Mouse (Mus musculus): Measurements from ENCODE around the gene Gm13288. TPM values are rescaled to one million over a fixed set of nuclear protein-coding genes. Genes with fewer than 3 reads are reported as not detected.
"Not testable (repeated sequence)": the region's sequence is repeated elsewhere in the genome, so short reads cannot be mapped to it uniquely, and the experiment has no call there.

Gene Gm13288
- total RNA-seq, 1 experiment: not detected

DNA sequence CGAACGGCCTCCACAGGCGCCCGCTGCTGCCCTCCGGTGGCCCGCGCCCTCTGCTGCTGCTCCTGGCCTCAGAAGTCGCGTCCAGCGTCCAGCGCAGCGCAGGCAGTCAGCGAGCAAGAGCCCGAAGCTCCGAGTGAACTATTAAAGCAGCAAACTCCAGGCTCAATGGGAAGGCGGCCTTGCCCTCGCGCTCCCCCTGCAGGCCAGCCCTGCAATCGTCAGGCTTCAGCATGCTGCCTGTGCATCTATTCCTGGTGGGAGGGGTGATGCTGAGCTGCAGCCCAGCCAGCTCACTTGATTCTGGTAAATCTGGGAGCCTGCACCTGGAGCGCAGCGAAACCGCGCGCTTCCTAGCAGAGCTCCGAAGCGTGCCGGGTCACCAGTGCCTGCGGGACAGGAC lies 16.9 kb upstream of the Gm13288 start, which contains the start of gene Gm13277:
TSS of gene Gm13277 (plus strand) at position 231 of the 400 bp plus-strand sequence.
- DNase-seq (ENCODE audit: low read depth, low spot score); H3K4me1 ChIP-seq (ENCODE audit: control insufficient read depth in 2 of 2, insufficient read depth in 2 of 2, low read length in 2 of 2, poor library complexity in 1 of 2); H3K4me3 ChIP-seq (ENCODE audit: insufficient read depth in 1 of 2, low read depth in 1 of 2, low read length in 2 of 2, poor library complexity in 1 of 2, severe bottlenecking in 1 of 2); H3K27ac ChIP-seq (ENCODE audit: insufficient read depth, low read depth, low read length, poor library complexity, severe bottlenecking); H3K9ac ChIP-seq (ENCODE audit: insufficient read depth, low read depth, low read length, poor library complexity, severe bottlenecking); in situ Hi-C loops (cut with MboI; ENCODE audit: low sequenced_read_pairs in 2 of 2, unreplicated experiment in 2 of 2); H3K36me3 ChIP-seq (ENCODE audit: control insufficient read depth, insufficient read depth, low read length, poor library complexity, severe bottlenecking); H3K9me3 ChIP-seq (ENCODE audit: control insufficient read depth, insufficient read depth, low read depth, low read length): not testable (repeated sequence)

GRCm38 (mm10) chr4:88791250-88791649 lies 14.1 kb upstream of the Gm13288 start, which contains the start of gene Gm13278:
TSS of gene Gm13278 (plus strand) at chr4:88791550.
- H3K9ac ChIP-seq (ENCODE audit: insufficient read depth, low read depth, low read length, poor library complexity, severe bottlenecking); H3K4me3 ChIP-seq (ENCODE audit: insufficient read depth in 1 of 2, low read depth in 1 of 2, low read length in 2 of 2, poor library complexity in 1 of 2, severe bottlenecking in 1 of 2); DNase-seq (ENCODE audit: low read depth, low spot score); H3K9me3 ChIP-seq (ENCODE audit: control insufficient read depth, insufficient read depth, low read depth, low read length); H3K4me1 ChIP-seq (ENCODE audit: control insufficient read depth in 2 of 2, insufficient read depth in 2 of 2, low read length in 2 of 2, poor library complexity in 1 of 2); H3K27ac ChIP-seq (ENCODE audit: insufficient read depth, low read depth, low read length, poor library complexity, severe bottlenecking); H3K36me3 ChIP-seq (ENCODE audit: control insufficient read depth, insufficient read depth, low read length, poor library complexity, severe bottlenecking); in situ Hi-C loops (cut with MboI; ENCODE audit: low sequenced_read_pairs in 2 of 2, unreplicated experiment in 2 of 2): not testable (repeated sequence)

DNA sequence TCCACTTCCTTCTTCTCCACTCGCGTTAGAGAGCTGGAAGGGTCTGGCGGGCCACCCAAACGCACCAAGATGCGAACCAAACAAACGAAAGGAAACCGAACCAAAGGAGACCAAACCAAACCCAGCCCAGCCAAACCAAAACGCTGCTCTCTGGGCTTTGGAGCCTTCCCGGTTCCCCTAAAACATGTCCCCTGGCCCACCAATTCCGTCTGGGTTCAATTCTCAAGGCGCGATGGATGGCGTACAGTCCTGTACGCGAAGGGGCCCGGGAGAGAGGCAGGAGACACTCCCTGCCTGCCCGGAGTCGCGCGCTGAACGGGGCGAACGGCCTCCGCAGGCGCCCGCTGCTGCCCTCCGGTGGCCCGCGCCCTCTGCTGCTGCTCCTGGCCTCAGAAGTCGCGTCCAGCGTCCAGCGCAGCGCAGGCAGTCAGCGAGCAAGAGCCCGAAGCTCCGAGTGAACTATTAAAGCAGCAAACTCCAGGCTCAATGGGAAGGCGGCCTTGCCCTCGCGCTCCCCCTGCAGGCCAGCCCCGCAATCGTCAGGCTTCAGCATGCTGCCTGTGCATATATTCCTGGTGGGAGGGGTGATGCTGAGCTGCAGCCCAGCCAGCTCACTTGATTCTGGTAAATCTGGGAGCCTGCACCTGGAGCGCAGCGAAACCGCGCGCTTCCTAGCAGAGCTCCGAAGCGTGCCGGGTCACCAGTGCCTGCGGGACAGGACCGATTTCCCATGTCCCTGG lies 11.2 kb upstream of the Gm13288 start, which contains the start of gene Gm13275:
TSS of gene Gm13275 (plus strand) at position 552 of the 740 bp plus-strand sequence.
- H3K4me1 ChIP-seq (ENCODE audit: control insufficient read depth in 2 of 2, insufficient read depth in 2 of 2, low read length in 2 of 2, poor library complexity in 1 of 2); in situ Hi-C loops (cut with MboI; ENCODE audit: low sequenced_read_pairs in 2 of 2, unreplicated experiment in 2 of 2); H3K4me3 ChIP-seq (ENCODE audit: insufficient read depth in 1 of 2, low read depth in 1 of 2, low read length in 2 of 2, poor library complexity in 1 of 2, severe bottlenecking in 1 of 2); DNase-seq (ENCODE audit: low read depth, low spot score); H3K9ac ChIP-seq (ENCODE audit: insufficient read depth, low read depth, low read length, poor library complexity, severe bottlenecking); H3K36me3 ChIP-seq (ENCODE audit: control insufficient read depth, insufficient read depth, low read length, poor library complexity, severe bottlenecking); H3K9me3 ChIP-seq (ENCODE audit: control insufficient read depth, insufficient read depth, low read depth, low read length); H3K27ac ChIP-seq (ENCODE audit: insufficient read depth, low read depth, low read length, poor library complexity, severe bottlenecking): not testable (repeated sequence)

DNA sequence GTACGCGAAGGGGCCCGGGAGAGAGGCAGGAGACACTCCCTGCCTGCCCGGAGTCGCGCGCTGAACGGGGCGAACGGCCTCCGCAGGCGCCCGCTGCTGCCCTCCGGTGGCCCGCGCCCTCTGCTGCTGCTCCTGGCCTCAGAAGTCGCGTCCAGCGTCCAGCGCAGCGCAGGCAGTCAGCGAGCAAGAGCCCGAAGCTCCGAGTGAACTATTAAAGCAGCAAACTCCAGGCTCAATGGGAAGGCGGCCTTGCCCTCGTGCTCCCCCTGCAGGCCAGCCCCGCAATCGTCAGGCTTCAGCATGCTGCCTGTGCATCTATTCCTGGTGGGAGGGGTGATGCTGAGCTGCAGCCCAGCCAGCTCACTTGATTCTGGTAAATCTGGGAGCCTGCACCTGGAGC lies 8.2 kb upstream of the Gm13288 start, which contains the start of gene Gm13279:
TSS of gene Gm13279 (plus strand) at position 301 of the 400 bp plus-strand sequence.
- DNase-seq (ENCODE audit: low read depth, low spot score); in situ Hi-C loops (cut with MboI; ENCODE audit: low sequenced_read_pairs in 2 of 2, unreplicated experiment in 2 of 2); H3K27ac ChIP-seq (ENCODE audit: insufficient read depth, low read depth, low read length, poor library complexity, severe bottlenecking); H3K36me3 ChIP-seq (ENCODE audit: control insufficient read depth, insufficient read depth, low read length, poor library complexity, severe bottlenecking); H3K9ac ChIP-seq (ENCODE audit: insufficient read depth, low read depth, low read length, poor library complexity, severe bottlenecking); H3K4me3 ChIP-seq (ENCODE audit: insufficient read depth in 1 of 2, low read depth in 1 of 2, low read length in 2 of 2, poor library complexity in 1 of 2, severe bottlenecking in 1 of 2); H3K9me3 ChIP-seq (ENCODE audit: control insufficient read depth, insufficient read depth, low read depth, low read length); H3K4me1 ChIP-seq (ENCODE audit: control insufficient read depth in 2 of 2, insufficient read depth in 2 of 2, low read length in 2 of 2, poor library complexity in 1 of 2): not testable (repeated sequence)

- H3K9ac ChIP-seq (ENCODE audit: insufficient read depth, low read depth, low read length, poor library complexity, severe bottlenecking); in situ Hi-C loops (cut with MboI; ENCODE audit: low sequenced_read_pairs in 2 of 2, unreplicated experiment in 2 of 2); H3K27ac ChIP-seq (ENCODE audit: insufficient read depth, low read depth, low read length, poor library complexity, severe bottlenecking); H3K4me3 ChIP-seq (ENCODE audit: insufficient read depth in 1 of 2, low read depth in 1 of 2, low read length in 2 of 2, poor library complexity in 1 of 2, severe bottlenecking in 1 of 2); DNase-seq (ENCODE audit: low read depth, low spot score); H3K9me3 ChIP-seq (ENCODE audit: control insufficient read depth, insufficient read depth, low read depth, low read length); H3K4me1 ChIP-seq (ENCODE audit: control insufficient read depth in 2 of 2, insufficient read depth in 2 of 2, low read length in 2 of 2, poor library complexity in 1 of 2); H3K36me3 ChIP-seq (ENCODE audit: control insufficient read depth, insufficient read depth, low read length, poor library complexity, severe bottlenecking): not testable (repeated sequence)
Observed at GRCm38 (mm10) chr4:88799365-88799764, 6.0 kb upstream of the Gm13288 start, which contains the start of gene Gm13285. TSS of gene Gm13285 (plus strand) at chr4:88799665.

GRCm38 (mm10) chr4:88802954-88803353 lies 2.4 kb upstream of the Gm13288 start, which contains the start of gene Gm13287:
TSS of gene Gm13287 (plus strand) at chr4:88803254.
- in situ Hi-C loops (cut with MboI; ENCODE audit: low sequenced_read_pairs in 2 of 2, unreplicated experiment in 2 of 2); H3K36me3 ChIP-seq (ENCODE audit: control insufficient read depth, insufficient read depth, low read length, poor library complexity, severe bottlenecking); H3K9ac ChIP-seq (ENCODE audit: insufficient read depth, low read depth, low read length, poor library complexity, severe bottlenecking); DNase-seq (ENCODE audit: low read depth, low spot score); H3K4me3 ChIP-seq (ENCODE audit: insufficient read depth in 1 of 2, low read depth in 1 of 2, low read length in 2 of 2, poor library complexity in 1 of 2, severe bottlenecking in 1 of 2); H3K4me1 ChIP-seq (ENCODE audit: control insufficient read depth in 2 of 2, insufficient read depth in 2 of 2, low read length in 2 of 2, poor library complexity in 1 of 2); H3K27ac ChIP-seq (ENCODE audit: insufficient read depth, low read depth, low read length, poor library complexity, severe bottlenecking); H3K9me3 ChIP-seq (ENCODE audit: control insufficient read depth, insufficient read depth, low read depth, low read length): not testable (repeated sequence)

DNA sequence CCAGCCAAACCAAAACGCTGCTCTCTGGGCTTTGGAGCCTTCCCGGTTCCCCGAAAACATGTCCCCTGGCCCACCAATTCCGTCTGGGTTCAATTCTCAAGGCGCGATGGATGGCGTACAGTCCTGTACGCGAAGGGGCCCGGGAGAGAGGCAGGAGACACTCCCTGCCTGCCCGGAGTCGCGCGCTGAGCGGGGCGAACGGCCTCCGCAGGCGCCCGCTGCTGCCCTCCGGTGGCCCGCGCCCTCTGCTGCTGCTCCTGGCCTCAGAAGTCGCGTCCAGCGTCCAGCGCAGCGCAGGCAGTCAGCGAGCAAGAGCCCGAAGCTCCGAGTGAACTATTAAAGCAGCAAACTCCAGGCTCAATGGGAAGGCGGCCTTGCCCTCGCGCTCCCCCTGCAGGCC lies 430 bp downstream of the Gm13288 start:
- H3K27ac ChIP-seq (ENCODE audit: insufficient read depth, low read depth, low read length, poor library complexity, severe bottlenecking); DNase-seq (ENCODE audit: low read depth, low spot score); H3K36me3 ChIP-seq (ENCODE audit: control insufficient read depth, insufficient read depth, low read length, poor library complexity, severe bottlenecking); H3K4me1 ChIP-seq (ENCODE audit: control insufficient read depth in 2 of 2, insufficient read depth in 2 of 2, low read length in 2 of 2, poor library complexity in 1 of 2); H3K9me3 ChIP-seq (ENCODE audit: control insufficient read depth, insufficient read depth, low read depth, low read length); H3K9ac ChIP-seq (ENCODE audit: insufficient read depth, low read depth, low read length, poor library complexity, severe bottlenecking); in situ Hi-C loops (cut with MboI; ENCODE audit: low sequenced_read_pairs in 2 of 2, unreplicated experiment in 2 of 2); H3K4me3 ChIP-seq (ENCODE audit: insufficient read depth in 1 of 2, low read depth in 1 of 2, low read length in 2 of 2, poor library complexity in 1 of 2, severe bottlenecking in 1 of 2): not testable (repeated sequence)
